Mouse (Mus musculus) left cerebral cortex, postnatal 4 days (tissue): ENCODE data around the gene P3h3. TPM values are rescaled to one million over a fixed set of nuclear protein-coding genes. Genes with fewer than 3 reads are reported as not detected.
"Not testable (repeated sequence)": the region's sequence is repeated elsewhere in the genome, so short reads cannot be mapped to it uniquely, and the experiment has no call there.

Experiments
- DNase-seq: peaks from one replicate; pipeline ENCODE4 v3.0.0-alpha.2; 2022
- intact Hi-C: fragments of 180-260 bp; cut with DNase I; formaldehyde crosslinking; loops from one replicate; pipeline ENCODE4 v1.15.1; 2025
- total RNA-seq, 2 experiments: library from RNA; stranded (reverse); gene quantifications; 2 replicates each; pipeline ENCODE4 v1.2.3; 2021

P3h3 gene
- total RNA-seq, 2 experiments from 2014 or later: 55.9 to 56.1 TPM

- DNase-seq: no peak
- intact Hi-C loops: no loop called here
These were observed 21.1 kb downstream of the P3h3 start for GRCm38 (mm10) chr6:124836411-124836810.

GRCm38 (mm10) chr6:124835531-124835930, 22.0 kb downstream of the P3h3 start:
- DNase-seq: no peak
- intact Hi-C loops: no loop called here

GRCm38 (mm10) chr6:124834512-124835081, 23.0 kb downstream of the P3h3 start:
- no peak for DNase-seq
- intact Hi-C loops: no loop called here

- intact Hi-C loops: no loop called here
- no peak for DNase-seq
These were observed 25.9 kb downstream of the P3h3 start for GRCm38 (mm10) chr6:124831649-124832048.

- DNase-seq, intact Hi-C loops: not testable (repeated sequence)
These were observed 26.4 kb downstream of the P3h3 start for GRCm38 (mm10) chr6:124831199-124831598.

- DNase-seq: peak; percentile 93
- intact Hi-C loops: no loop called here
These were observed 27.5 kb downstream of the P3h3 start for GRCm38 (mm10) chr6:124829799-124830700.

- intact Hi-C loops: no loop called here
- DNase-seq: peak; percentile 99
These were observed 28.4 kb downstream of the P3h3 start, which contains the start of the genes Usp5 and Cdca3 for GRCm38 (mm10) chr6:124828868-124829798. Usp5 (minus strand) TSS chr6:124829484. Cdca3 (plus strand) TSS chr6:124829547.

- peak; percentile 56 for DNase-seq
- intact Hi-C loops: no loop called here
These were observed 29.4 kb downstream of the P3h3 start for GRCm38 (mm10) chr6:124828101-124828592.

- intact Hi-C loops: no loop called here
- no peak for DNase-seq
These were observed 35.5 kb downstream of the P3h3 start for GRCm38 (mm10) chr6:124822049-124822448.

- no peak for DNase-seq
- intact Hi-C loops: no loop called here
These were observed 36.7 kb downstream of the P3h3 start for GRCm38 (mm10) chr6:124820891-124821290.

GRCm38 (mm10) chr6:124817971-124818370, 39.6 kb downstream of the P3h3 start:
- intact Hi-C loops: no loop called here

GRCm38 (mm10) chr6:124817563-124817962, 40.0 kb downstream of the P3h3 start:
- DNase-seq: no peak
- intact Hi-C loops: no loop called here

More at GRCm38 (mm10) chr6:124817971-124818370, 39.6 kb downstream of the P3h3 start:
- no peak for DNase-seq

- DNase-seq: no peak
These were observed 40.4 kb downstream of the P3h3 start for GRCm38 (mm10) chr6:124817125-124817524.

GRCm38 (mm10) chr6:124816611-124817010, 40.9 kb downstream of the P3h3 start:
- intact Hi-C loops: no loop called here
- no peak for DNase-seq

More at GRCm38 (mm10) chr6:124817125-124817524, 40.4 kb downstream of the P3h3 start:
- intact Hi-C loops: no loop called here

GRCm38 (mm10) chr6:124814858-124815774, 42.4 kb downstream of the P3h3 start:
- intact Hi-C loops: no loop called here
- DNase-seq: no peak

- DNase-seq: peak; percentile 53
- intact Hi-C loops: no loop called here
These were observed 43.1 kb downstream of the P3h3 start for GRCm38 (mm10) chr6:124814448-124814847.

- peak; percentile 94 for DNase-seq
- intact Hi-C loops: no loop called here
These were observed 43.6 kb downstream of the P3h3 start, which contains the start of gene Tpi1 for GRCm38 (mm10) chr6:124813933-124814332. Tpi1 (minus strand) TSS chr6:124814296.

GRCm38 (mm10) chr6:124813496-124813895, 44.1 kb downstream of the P3h3 start:
- intact Hi-C loops: no loop called here
- peak; percentile 72 for DNase-seq

GRCm38 (mm10) chr6:124812848-124813247, 44.7 kb downstream of the P3h3 start:
- intact Hi-C loops: no loop called here
- no peak for DNase-seq
